Mouse (Mus musculus) macrophage (primary cell): ENCODE results near the gene Zfp12. TPM values are rescaled to one million over a fixed set of nuclear protein-coding genes. Genes with fewer than 3 reads are reported as not detected.

ENCODE experiments used
- polyA plus RNA-seq: library from polyadenylated mRNA; stranded (reverse); fragments of 250-400 nt; gene quantifications from 3 replicates; pipeline ENCODE4 v1.2.4, GENCODE M21; 2018; ENCODE audit warnings: inconsistent platforms

The Zfp12 gene
- polyA plus RNA-seq, 1 experiment from 2014 or later, result 4.7 TPM

Other genes with a start within 250 kb of the Zfp12 start
- 21.4 to 26.2 TPM (median 23.3 TPM) in 3 replicates for gene Rnf216, start 122.2 kb upstream of the Zfp12 start, polyA plus RNA-seq
- not detected in 3 replicates for gene Olfr718-ps1, start 87.6 kb upstream of the Zfp12 start, polyA plus RNA-seq
- 4.6 to 4.9 TPM (median 4.8 TPM) in 3 replicates for gene Rbak, start 54.4 kb upstream of the Zfp12 start, polyA plus RNA-seq
- not detected in 3 replicates for gene Spdye4b, start 54.1 kb upstream of the Zfp12 start, polyA plus RNA-seq
- not detected in 3 replicates for gene Spdye4a, start 8.3 kb upstream of the Zfp12 start, polyA plus RNA-seq
- 2.5 TPM in 3 replicates for gene Zfp316, start 34.9 kb downstream of the Zfp12 start, polyA plus RNA-seq
- not detected in 3 replicates for gene Zfp853, start 58.5 kb downstream of the Zfp12 start, polyA plus RNA-seq
- 11.1 to 17.3 TPM (median 13.0 TPM) in 3 replicates for gene E130309D02Rik, start 80.2 kb downstream of the Zfp12 start, polyA plus RNA-seq
- gene Zdhhc4, start 94.1 kb downstream of the Zfp12 start, polyA plus RNA-seq, result 26.9 to 33.6 TPM (median 31.4 TPM) in 3 replicates
- gene Grid2ip, start 122.2 kb downstream of the Zfp12 start, polyA plus RNA-seq, result not detected in 3 replicates
- gene Kdelr2, start 168.7 kb downstream of the Zfp12 start, polyA plus RNA-seq, result 32.5 to 65.4 TPM (median 39.8 TPM) in 3 replicates
- 30.0 to 47.3 TPM (median 32.7 TPM) in 3 replicates for gene Daglb, start 229.4 kb downstream of the Zfp12 start, polyA plus RNA-seq